Mouse (Mus musculus): ENCODE results near the gene Eme1.

DNA sequence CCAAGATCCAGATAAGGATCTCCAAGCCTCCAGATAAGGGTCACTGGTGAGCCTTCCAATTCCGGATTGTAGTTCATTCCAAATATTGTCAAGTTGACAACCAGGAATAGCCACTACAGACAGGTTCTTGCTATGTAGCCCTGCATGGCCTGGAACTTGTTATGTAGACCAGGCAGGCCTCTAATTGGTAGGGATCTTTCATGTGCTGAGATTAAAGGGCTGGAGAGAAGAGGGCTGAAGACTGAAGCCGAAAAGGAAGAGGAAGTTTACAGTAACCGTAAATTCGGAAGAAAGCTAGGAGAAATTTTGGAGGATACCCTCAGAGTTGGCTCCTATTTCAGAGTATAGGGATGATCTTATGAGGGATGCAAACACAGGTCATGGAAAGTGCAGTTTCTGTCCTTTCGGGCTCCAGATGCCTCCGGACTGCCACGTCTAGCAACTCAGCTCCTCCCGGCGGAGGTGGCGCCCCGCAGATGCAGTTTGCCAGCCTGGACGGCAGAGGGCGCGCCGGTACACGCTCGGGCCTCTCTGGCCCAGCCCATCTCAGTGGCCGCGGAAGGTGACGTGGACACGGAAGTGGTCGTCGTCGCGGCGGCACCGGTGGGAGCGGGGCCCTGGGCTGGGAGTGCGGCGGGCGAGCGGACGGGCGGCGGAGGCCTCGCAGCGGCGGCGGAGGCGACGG is 24.4 kb downstream of the Eme1 start, which contains the start of gene Lrrc59:
- peak; percentile 85 for TF ChIP-seq CTCF (IDR thresholded peaks at IDR 0.05; ENCODE audit: extremely low read depth, insufficient read length, insufficient replicate concordance, low read depth, low read length)
- TF ChIP-seq POLR2A (IDR thresholded peaks at IDR 0.05; ENCODE audit: low read depth, low read length) = peak; percentile 66
